8 mouse cellular contexts compared by ENCODE assay signal in the genomic region with DNA sequence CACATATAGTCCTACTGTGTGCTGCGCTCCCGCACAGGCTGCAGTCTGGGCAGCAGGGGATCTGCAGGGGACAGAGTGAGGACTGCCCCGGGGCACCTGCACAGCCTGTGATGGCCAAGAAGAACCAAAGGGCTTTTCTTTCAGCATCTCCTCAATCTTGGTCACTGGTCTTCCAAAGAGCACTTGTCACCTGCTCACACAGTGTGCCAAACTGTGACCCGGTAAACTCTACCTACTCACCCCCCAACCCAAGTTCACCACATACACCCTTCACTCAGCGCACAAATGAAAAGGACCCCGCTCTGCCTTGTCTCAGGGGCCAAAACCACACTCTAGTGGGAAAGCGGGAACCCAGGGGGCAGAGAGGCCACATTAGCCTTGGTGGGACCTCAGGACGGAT. TPM values are rescaled to one million over a fixed set of nuclear protein-coding genes. Genes with fewer than 3 reads are reported as not detected.
DNase-seq lines count a peak whose midpoint lies in the region; ATAC-seq and TF ChIP-seq lines count a peak whose summit lies in the region.

No protein-coding gene starts in this region.

- H3K4me3 ChIP-seq in heart, embryonic 15.5 days = peak overlapping the region; percentile 94; the same call in 1 of the 2 replicates
- H3K4me3 ChIP-seq in embryonic facial prominence, embryonic 11.5 days (ENCODE audit: low read depth, low read length) = no peak overlapping the region
- H3K4me3 ChIP-seq in hindbrain, postnatal 0 days (ENCODE audit: low read length) = no peak overlapping the region
- H3K4me3 ChIP-seq in midbrain, embryonic 15.5 days = peak overlapping the region; percentile 76; the same call in 1 of the 2 replicates

- WGBS in heart, embryonic 15.5 days = 93% methylated on average over 8 of the region's 8 CpGs
- WGBS in embryonic facial prominence, embryonic 11.5 days = 79% methylated on average over 8 of the region's 8 CpGs
- 51% methylated on average over 8 of the region's 8 CpGs for WGBS in hindbrain, postnatal 0 days
- WGBS in midbrain, embryonic 15.5 days = 58% methylated on average over 8 of the region's 8 CpGs

- H3K9me3 ChIP-seq in heart, embryonic 15.5 days (replicated peaks) = no peaks in the 10 kb centered on the region
- no peaks in the 10 kb centered on the region for H3K9me3 ChIP-seq in embryonic facial prominence, embryonic 11.5 days (replicated peaks; ENCODE audit: control insufficient read depth, low read length)
- H3K9me3 ChIP-seq in hindbrain, postnatal 0 days (ENCODE audit: low read length) = no peaks in the 10 kb centered on the region
- no peaks in the 10 kb centered on the region for H3K9me3 ChIP-seq in midbrain, embryonic 15.5 days

- H3K27ac ChIP-seq in heart, embryonic 15.5 days = peak overlapping the region; percentile 89
- H3K27ac ChIP-seq in embryonic facial prominence, embryonic 11.5 days (replicated peaks; ENCODE audit: low read depth, low read length) = 0 out of 2 replicates have a peak overlapping the region, but pooled peaks have one; percentile 16
- H3K27ac ChIP-seq in hindbrain, postnatal 0 days = peak overlapping the region; percentile 93
- peak overlapping the region; percentile 92 for H3K27ac ChIP-seq in midbrain, embryonic 15.5 days

- DNase-seq in heart, postnatal 25 days (ENCODE audit: low spot score) = no peak
- DNase-seq in embryonic facial prominence, embryonic 11.5 days (ENCODE audit: low spot score) = no peak
- DNase-seq in hindbrain, postnatal 0 days (ENCODE audit: low spot score) = no peak
- no peak for DNase-seq in frontal cortex, postnatal 10 days (ENCODE audit: low spot score in 2 of 2)
- no peak for DNase-seq in spleen, adult 18-20 months
- no peak for DNase-seq in embryo, embryonic 9.5 days (ENCODE audit: extremely low spot score)

- H3K4me2 ChIP-seq in heart, embryonic 15.5 days = peak overlapping the region; percentile 94
- no peak overlapping the region for H3K4me2 ChIP-seq in embryonic facial prominence, embryonic 11.5 days (ENCODE audit: low read depth, low read length)
- peak overlapping the region; percentile 96 for H3K4me2 ChIP-seq in hindbrain, postnatal 0 days (ENCODE audit: low read depth, low read length)
- peak overlapping the region; percentile 97 for H3K4me2 ChIP-seq in midbrain, embryonic 15.5 days

- H3K9ac ChIP-seq in heart, embryonic 15.5 days = peak overlapping the region; percentile 100; the same call in 1 of the 2 replicates
- no peak overlapping the region; the same call in 1 of the 2 replicates for H3K9ac ChIP-seq in embryonic facial prominence, embryonic 11.5 days (replicated peaks; ENCODE audit: low read length)
- no peak overlapping the region for H3K9ac ChIP-seq in hindbrain, postnatal 0 days (replicated peaks; ENCODE audit: low read length)
- H3K9ac ChIP-seq in midbrain, embryonic 15.5 days = peak overlapping the region; percentile 90; the same call in 1 of the 2 replicates

- H3K36me3 ChIP-seq in heart, embryonic 15.5 days = no peaks in the 10 kb centered on the region
- no peaks in the 10 kb centered on the region for H3K36me3 ChIP-seq in embryonic facial prominence, embryonic 11.5 days (replicated peaks; ENCODE audit: control insufficient read depth, insufficient read depth, low read depth, low read length)
- no peaks in the 10 kb centered on the region for H3K36me3 ChIP-seq in hindbrain, postnatal 0 days (ENCODE audit: insufficient read depth, low read length)
- no peaks in the 10 kb centered on the region for H3K36me3 ChIP-seq in midbrain, embryonic 15.5 days (replicated peaks)

- H3K4me1 ChIP-seq in heart, embryonic 15.5 days (replicated peaks) = peaks cover 75% of the 10 kb centered on the region
- peaks cover 37% of the 10 kb centered on the region for H3K4me1 ChIP-seq in embryonic facial prominence, embryonic 11.5 days (ENCODE audit: control insufficient read depth, insufficient read depth, low read length)
- H3K4me1 ChIP-seq in hindbrain, postnatal 0 days (ENCODE audit: insufficient read depth, low read length) = peaks cover 58% of the 10 kb centered on the region
- peaks cover 92% of the 10 kb centered on the region for H3K4me1 ChIP-seq in midbrain, embryonic 15.5 days

- no peak for TF ChIP-seq CTCF in hindbrain, postnatal 0 days (IDR thresholded peaks at IDR 0.05; ENCODE audit: low read depth)

- ATAC-seq in heart, embryonic 15.5 days (replicated peaks; ENCODE audit: insufficient number of reproducible peaks, insufficient read depth, low FRiP score, low read depth) = no peak
- ATAC-seq in embryonic facial prominence, embryonic 11.5 days (replicated peaks; ENCODE audit: insufficient number of reproducible peaks, low FRiP score, low TSS enrichment, low read depth) = no peak
- ATAC-seq in hindbrain, postnatal 0 days = no peak
- ATAC-seq in midbrain, embryonic 15.5 days (replicated peaks) = no peak

- H3K27me3 ChIP-seq in heart, embryonic 15.5 days = no peaks in the 10 kb centered on the region
- no peaks in the 10 kb centered on the region for H3K27me3 ChIP-seq in embryonic facial prominence, embryonic 11.5 days (ENCODE audit: control insufficient read depth, insufficient read depth, low read length)
- H3K27me3 ChIP-seq in hindbrain, postnatal 0 days (ENCODE audit: insufficient read depth, low read length) = no peaks in the 10 kb centered on the region
- no peaks in the 10 kb centered on the region for H3K27me3 ChIP-seq in midbrain, embryonic 15.5 days (replicated peaks)

- intact Hi-C loops in heart, postnatal 25 days (cut with DNase I) = no loop called here

RNA-seq across cellular contexts. Expression of gene Gnai2, which starts 3.3 kb away (rescaled TPM):
- 367 and 431 TPM in 2 replicates for polyA plus RNA-seq in heart, embryonic 15.5 days (2015; fragmentation: Nextera tagmentation; extraction: Ambion mirVana)
- 100 to 1,000 TPM; 241 to 257 TPM for total RNA-seq in heart, postnatal 25 days (2021)
- 369 and 379 TPM in 2 replicates for polyA plus RNA-seq in embryonic facial prominence, embryonic 11.5 days (2014; fragmentation: Nextera tagmentation; extraction: Ambion mirVana)
- total RNA-seq in hindbrain, postnatal 0 days (2014; rRNA removed) = 334 and 369 TPM in 2 replicates
- polyA plus RNA-seq in hindbrain, postnatal 0 days (2015; fragmentation: Nextera tagmentation; extraction: Ambion mirVana) = 275 and 287 TPM in 2 replicates
- polyA plus RNA-seq in midbrain, embryonic 15.5 days (2015; fragmentation: Nextera tagmentation; extraction: Ambion mirVana) = 299 and 386 TPM in 2 replicates

RNA-seq across cellular contexts. Expression of gene Sema3b, which starts 22.8 kb away (rescaled TPM):
- polyA plus RNA-seq in heart, embryonic 15.5 days (2015; fragmentation: Nextera tagmentation; extraction: Ambion mirVana) = 9.7 and 10.7 TPM in 2 replicates
- total RNA-seq in heart, postnatal 25 days (2021) = 10 to 100 TPM; 15.0 to 17.8 TPM
- 1.1 and 1.3 TPM in 2 replicates for polyA plus RNA-seq in embryonic facial prominence, embryonic 11.5 days (2014; fragmentation: Nextera tagmentation; extraction: Ambion mirVana)
- 11.2 and 14.6 TPM in 2 replicates for total RNA-seq in hindbrain, postnatal 0 days (2014; rRNA removed)
- 8.3 and 9.0 TPM in 2 replicates for polyA plus RNA-seq in hindbrain, postnatal 0 days (2015; fragmentation: Nextera tagmentation; extraction: Ambion mirVana)
- polyA plus RNA-seq in midbrain, embryonic 15.5 days (2015; fragmentation: Nextera tagmentation; extraction: Ambion mirVana) = 4.3 and 4.9 TPM in 2 replicates

RNA-seq across cellular contexts. Expression of gene Slc38a3, which starts 37.5 kb away (rescaled TPM):
- 2.5 and 3.6 TPM in 2 replicates for polyA plus RNA-seq in heart, embryonic 15.5 days (2015; fragmentation: Nextera tagmentation; extraction: Ambion mirVana)
- 10 to 100 TPM; 62.0 to 69.7 TPM for total RNA-seq in heart, postnatal 25 days (2021)
- 7.0 and 7.6 TPM in 2 replicates for polyA plus RNA-seq in embryonic facial prominence, embryonic 11.5 days (2014; fragmentation: Nextera tagmentation; extraction: Ambion mirVana)
- 102 and 134 TPM in 2 replicates for total RNA-seq in hindbrain, postnatal 0 days (2014; rRNA removed)
- polyA plus RNA-seq in hindbrain, postnatal 0 days (2015; fragmentation: Nextera tagmentation; extraction: Ambion mirVana) = 52.1 and 54.5 TPM in 2 replicates
- 31.8 and 40.4 TPM in 2 replicates for polyA plus RNA-seq in midbrain, embryonic 15.5 days (2015; fragmentation: Nextera tagmentation; extraction: Ambion mirVana)

RNA-seq across cellular contexts. Expression of gene Ifrd2, which starts 44.4 kb away (rescaled TPM):
- polyA plus RNA-seq in heart, embryonic 15.5 days (2015; fragmentation: Nextera tagmentation; extraction: Ambion mirVana) = 31.7 and 45.7 TPM in 2 replicates
- total RNA-seq in heart, postnatal 25 days (2021) = 10 to 100 TPM; 44.6 to 45.8 TPM
- 42.3 and 42.9 TPM in 2 replicates for polyA plus RNA-seq in embryonic facial prominence, embryonic 11.5 days (2014; fragmentation: Nextera tagmentation; extraction: Ambion mirVana)
- 7.6 and 10.9 TPM in 2 replicates for total RNA-seq in hindbrain, postnatal 0 days (2014; rRNA removed)
- polyA plus RNA-seq in hindbrain, postnatal 0 days (2015; fragmentation: Nextera tagmentation; extraction: Ambion mirVana) = 9.0 and 9.3 TPM in 2 replicates
- polyA plus RNA-seq in midbrain, embryonic 15.5 days (2015; fragmentation: Nextera tagmentation; extraction: Ambion mirVana) = 14.5 and 16.9 TPM in 2 replicates

RNA-seq across cellular contexts. Expression of gene Gnat1, which starts 47.7 kb away (rescaled TPM):
- 0.53 and 0.98 TPM in 2 replicates for polyA plus RNA-seq in heart, embryonic 15.5 days (2015; fragmentation: Nextera tagmentation; extraction: Ambion mirVana)
- total RNA-seq in heart, postnatal 25 days (2021) = not detected
- polyA plus RNA-seq in embryonic facial prominence, embryonic 11.5 days (2014; fragmentation: Nextera tagmentation; extraction: Ambion mirVana) = 1.4 TPM in 1 of 2 replicates, not detected in the other
- 0.52 TPM in 1 of 2 replicates, not detected in the other for total RNA-seq in hindbrain, postnatal 0 days (2014; rRNA removed)
- polyA plus RNA-seq in hindbrain, postnatal 0 days (2015; fragmentation: Nextera tagmentation; extraction: Ambion mirVana) = 2.4 and 2.7 TPM in 2 replicates
- polyA plus RNA-seq in midbrain, embryonic 15.5 days (2015; fragmentation: Nextera tagmentation; extraction: Ambion mirVana) = 2.1 and 2.2 TPM in 2 replicates

Comparison
In these comparisons a context has a peak if more than half of its experiments do, and no peak if none do; other contexts are left out.
1. H3K27ac ChIP-seq: peak in every context shown above with its lines; median percentile 93 in hindbrain, postnatal 0 days; 92 in midbrain, embryonic 15.5 days; 89 in heart, embryonic 15.5 days; 16 in embryonic facial prominence, embryonic 11.5 days.
2. H3K4me3 ChIP-seq: peak in heart, embryonic 15.5 days (single experiment) and midbrain, embryonic 15.5 days (single experiment); none in embryonic facial prominence, embryonic 11.5 days (single experiment) and hindbrain, postnatal 0 days (single experiment).
3. H3K9ac ChIP-seq: peak in heart, embryonic 15.5 days (single experiment) and midbrain, embryonic 15.5 days (single experiment); none in embryonic facial prominence, embryonic 11.5 days (single experiment) and hindbrain, postnatal 0 days (single experiment).